Mouse (Mus musculus) cerebellum, adult 9-11 months (tissue): ENCODE data around the gene Emilin2.
"Not testable (repeated sequence)": the region's sequence is repeated elsewhere in the genome, so short reads cannot be mapped to it uniquely, and the experiment has no call there.

Experiments
- DNase-seq: peaks from one replicate; pipeline ENCODE4 v3.0.0; 2022

The Emilin2 gene

DNA sequence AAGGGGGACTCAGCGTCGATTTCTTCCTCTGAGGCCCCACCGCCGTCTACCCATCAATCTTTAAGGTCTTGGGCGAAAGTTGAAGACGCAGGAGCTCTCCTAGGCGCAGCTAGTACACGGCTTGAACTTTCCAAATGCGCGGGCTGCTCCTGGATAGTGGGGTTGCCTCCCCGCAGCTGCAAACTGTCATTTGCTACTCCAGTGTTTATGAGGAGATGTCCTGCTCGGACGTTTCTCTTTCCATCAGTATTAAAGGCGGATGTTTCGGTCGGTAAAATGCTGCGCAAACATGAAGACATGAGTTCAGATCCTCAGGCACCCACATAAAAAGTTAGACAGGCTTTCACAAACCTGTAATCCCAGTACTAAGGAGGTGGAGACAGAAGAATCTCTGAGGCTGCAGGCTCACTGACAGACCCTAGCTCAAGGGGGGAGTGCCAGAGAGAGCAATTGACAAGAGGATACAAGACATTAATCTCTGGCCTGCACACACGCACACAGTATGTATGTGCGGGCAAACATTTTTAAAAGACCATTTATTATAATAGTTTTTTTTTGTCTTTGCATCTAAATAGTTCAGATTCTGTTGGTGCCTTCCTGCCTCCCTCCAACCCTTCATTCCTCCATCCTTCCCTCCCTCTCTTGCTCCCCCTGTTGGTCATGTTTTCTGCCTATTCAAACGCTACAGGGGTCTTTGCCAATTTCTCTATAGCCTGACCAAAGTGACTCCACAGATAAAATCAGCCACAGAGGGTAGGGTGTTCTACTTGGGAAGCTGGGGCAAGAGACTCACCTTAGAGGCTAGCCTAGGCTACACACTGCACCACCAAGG, at the start of gene Emilin2:
Gene Emilin2 (minus strand): TSS at position 639 of the 832 bp plus-strand sequence.
- no peak for DNase-seq

DNA sequence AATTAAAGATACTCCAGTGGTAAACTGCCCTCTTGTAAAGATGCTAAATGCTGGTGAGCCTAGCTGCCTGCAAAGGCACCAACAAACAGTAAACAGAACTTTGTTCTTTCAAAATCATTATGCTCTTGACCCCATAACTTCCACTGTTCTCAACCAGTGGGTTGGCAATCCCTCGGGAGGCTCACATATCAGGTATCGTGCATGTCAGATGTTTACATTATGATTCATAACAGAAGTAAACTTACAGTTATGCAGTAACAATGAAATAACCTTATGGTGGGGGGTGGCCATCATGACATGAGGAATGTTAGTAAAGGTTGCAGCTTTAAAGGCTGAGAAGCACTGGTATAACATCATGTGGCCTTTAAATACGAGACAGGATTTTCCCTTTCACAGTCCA, 43.7 kb upstream of the Emilin2 start:
- no peak for DNase-seq

DNA sequence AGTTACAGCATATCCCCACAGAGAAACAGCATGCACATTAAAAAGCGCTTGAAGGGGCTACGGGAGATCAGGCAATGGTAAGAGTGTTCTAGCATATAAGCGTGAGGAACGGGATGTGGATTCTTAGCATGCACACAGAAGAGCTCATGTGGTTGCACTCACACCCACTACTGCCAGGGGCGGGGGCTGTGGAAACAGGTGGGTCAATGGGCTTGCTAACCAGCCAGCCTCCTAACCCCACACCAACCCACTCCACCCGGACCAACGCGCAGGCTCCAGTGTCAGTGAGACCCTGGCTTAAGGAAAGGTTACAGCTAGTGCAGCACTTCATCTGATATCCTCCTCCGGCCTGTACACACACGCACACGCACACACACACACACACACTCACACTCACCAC, 42.4 kb upstream of the Emilin2 start:
- no peak for DNase-seq

DNA sequence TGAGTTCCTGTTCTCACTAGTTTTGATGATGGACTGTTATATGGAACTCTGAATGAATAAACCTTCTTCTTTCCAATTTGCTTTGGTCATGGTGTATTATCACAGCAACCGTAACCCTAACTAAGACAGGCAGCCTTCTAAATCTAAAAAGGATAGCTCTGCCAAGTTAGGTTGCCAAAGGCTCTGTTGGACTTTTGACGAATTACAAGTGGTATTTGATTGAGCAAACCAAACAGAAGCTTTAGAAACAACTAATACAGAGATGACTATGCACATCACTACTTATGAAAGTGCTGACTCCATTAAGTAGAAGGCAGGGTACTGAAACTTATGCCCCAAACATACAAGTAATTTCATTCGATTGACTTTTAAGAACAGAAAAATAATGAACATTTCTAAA, 36.4 kb upstream of the Emilin2 start:
- DNase-seq: no peak

DNA sequence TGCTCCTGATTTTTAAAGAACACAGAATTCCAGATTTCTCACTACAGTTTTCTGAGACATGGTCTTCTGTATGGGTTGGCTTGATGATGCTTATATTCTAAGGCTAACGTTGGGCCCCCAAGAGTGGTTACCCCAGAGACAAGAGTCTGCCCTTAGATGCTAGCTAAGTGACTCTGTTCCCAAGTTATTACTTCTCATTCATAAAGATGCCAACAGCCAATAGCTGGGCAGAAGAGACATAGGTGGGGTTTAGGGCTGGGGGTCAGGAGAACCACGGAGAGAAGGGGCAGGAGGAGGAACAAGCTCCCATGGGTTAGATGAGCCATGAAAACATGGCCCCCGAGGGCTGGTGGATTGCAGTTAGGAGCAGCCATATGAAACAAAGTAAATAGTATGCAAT, 30.2 kb upstream of the Emilin2 start:
- no peak for DNase-seq

DNA sequence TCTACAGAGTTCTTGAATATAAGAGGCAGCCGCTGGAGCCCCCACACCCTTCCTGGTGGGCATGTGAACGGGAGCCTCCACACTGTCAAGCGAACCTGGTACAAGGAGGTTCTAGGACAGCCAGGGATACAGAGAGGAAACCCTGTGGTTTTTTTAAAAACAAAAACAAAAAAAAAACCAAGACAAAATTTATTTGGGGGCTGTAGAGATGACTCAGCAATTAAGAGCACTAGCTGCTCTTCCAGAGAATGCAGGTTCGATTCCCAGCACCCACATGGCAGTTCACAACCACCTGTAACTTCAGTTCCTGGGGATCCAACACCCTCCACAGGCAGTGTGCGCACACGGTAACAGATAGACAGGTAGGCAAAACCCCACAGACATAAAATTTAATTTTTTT, 26.8 kb upstream of the Emilin2 start:
- DNase-seq: no peak

DNA sequence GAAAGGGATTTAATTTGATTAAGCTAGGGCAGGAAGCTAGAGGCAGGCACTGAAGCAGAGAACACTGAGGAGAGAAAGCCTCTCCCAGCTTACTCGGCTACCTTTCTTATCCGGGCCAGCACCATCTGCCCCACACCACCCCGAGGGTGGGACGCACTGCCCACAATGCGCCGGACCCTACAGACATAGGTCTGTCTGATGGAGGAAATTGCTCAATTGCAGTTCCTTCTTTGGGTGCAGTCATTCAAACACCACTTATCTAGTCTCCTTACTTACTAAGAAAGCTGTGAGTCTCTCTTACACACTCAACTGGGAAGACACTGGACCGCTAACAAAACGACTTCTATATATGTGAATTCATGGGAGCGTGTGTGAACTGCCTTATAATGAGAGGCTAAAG, 25.8 kb upstream of the Emilin2 start:
- DNase-seq: no peak

DNA sequence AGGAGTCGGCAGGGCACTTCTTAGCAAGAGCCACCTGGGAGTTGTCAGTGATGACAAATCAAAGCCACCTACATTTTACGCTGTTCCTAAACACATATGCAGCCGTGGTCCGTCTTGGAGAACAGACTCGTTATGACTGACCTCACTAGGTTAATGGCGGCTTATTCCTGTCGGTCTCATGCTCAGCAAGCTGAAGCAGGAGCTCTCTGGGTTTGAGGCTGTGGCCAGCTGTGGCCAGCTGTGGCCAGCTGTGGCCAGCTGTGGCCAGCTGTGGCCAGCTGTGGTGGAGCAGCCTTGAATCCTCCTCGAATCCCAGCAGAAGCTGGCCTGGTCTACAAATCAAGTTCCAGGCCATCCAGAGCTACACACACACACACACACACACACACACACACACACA, 24.6 kb upstream of the Emilin2 start:
- DNase-seq: no peak

DNA sequence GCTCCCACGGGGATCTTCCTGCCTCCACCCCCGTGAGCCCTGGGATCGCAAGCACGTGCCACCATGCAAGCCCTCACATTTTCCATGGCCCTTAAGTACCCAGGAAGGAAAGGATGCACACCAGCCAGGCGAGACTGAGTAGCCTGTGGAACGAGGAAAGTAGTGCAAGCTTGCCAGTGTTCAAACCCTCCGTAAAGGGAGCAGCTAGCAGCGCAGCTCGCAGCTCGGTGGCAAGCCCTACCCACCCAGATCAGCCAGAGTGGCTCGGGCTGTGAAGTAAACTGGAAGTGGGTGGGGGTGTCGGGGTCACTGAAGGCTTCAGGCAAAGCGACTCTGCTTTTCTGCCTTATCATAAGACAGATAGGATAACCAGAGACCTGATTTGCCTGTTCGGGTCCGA, 20.5 kb upstream of the Emilin2 start:
- no peak for DNase-seq

DNA sequence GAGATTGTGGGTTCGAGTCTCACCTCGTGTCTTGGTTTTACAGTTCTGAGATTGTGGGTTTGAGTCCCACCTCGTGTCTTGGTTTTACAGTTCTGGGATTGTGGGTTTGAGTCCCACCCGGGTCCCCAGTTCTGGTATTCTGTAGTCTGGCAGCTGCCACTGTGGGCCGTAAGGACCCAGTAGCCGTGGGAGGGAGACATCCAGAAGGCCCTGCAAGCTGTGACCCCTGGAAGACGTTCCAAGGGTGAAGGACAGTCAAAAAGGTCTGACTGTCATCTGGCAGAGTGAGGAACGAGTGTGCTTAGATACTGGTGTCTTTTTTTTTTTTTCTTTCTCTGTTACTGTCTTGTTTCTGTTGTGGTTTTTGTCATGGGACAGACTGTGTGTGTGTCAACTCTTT, 9.0 kb upstream of the Emilin2 start:
- not testable (repeated sequence) for DNase-seq

DNA sequence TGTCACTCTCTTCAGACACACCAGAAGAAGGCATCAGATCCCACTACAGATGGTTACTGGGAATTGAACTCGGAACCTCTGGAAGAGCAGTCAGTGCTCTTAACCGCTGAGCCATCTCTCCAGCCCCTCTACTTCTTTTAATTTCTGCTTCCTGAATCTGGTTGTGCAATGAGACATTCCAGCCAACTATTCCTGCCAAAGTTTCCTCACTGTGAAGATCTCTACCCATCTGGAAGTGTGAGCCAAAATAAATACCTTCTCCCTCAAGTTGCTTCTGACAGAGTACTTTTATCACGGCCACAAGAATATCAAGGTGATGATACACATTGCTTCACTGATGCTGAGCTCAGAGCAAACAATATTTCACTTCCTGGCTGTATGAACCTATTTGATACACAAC, 7.6 kb upstream of the Emilin2 start:
- no peak for DNase-seq

DNA sequence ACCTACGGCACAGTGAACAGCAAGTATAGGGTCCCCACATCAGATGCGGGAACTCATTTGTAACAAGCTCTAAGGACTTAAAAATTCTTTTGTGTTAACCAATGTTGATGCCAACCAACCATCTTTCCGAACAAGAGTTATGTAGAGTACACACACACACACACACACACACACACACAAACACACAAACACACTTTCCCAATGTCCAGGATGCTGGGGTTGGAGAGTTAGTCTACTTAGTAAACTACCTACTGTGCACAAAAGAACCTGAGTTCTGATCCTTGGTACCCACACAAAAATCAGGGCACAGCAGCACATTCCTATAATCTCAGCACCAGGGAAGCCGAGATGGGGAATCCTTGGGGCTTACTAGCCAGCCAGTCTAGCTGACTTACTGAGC, 5.8 kb upstream of the Emilin2 start:
- no peak for DNase-seq

DNA sequence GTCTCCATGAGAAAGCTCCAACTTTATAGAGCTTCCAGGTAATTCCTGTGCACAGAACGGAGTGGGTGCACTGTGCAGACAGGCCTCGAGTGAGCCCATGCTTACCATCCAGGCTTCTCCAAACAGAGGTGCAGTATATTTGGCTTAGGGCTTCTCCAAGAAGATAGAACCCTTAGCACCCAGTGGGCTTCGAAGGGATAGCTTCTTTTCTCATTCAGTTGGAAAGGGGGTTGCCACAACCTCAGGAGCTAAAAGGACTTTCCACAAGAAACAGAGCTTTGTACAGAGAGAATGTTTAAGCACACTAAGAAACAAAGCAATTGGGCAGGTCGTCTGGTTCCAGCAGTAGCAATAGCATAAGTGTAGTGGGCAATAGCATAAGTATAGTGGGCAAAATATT, 2.5 kb upstream of the Emilin2 start:
- DNase-seq: no peak

DNA sequence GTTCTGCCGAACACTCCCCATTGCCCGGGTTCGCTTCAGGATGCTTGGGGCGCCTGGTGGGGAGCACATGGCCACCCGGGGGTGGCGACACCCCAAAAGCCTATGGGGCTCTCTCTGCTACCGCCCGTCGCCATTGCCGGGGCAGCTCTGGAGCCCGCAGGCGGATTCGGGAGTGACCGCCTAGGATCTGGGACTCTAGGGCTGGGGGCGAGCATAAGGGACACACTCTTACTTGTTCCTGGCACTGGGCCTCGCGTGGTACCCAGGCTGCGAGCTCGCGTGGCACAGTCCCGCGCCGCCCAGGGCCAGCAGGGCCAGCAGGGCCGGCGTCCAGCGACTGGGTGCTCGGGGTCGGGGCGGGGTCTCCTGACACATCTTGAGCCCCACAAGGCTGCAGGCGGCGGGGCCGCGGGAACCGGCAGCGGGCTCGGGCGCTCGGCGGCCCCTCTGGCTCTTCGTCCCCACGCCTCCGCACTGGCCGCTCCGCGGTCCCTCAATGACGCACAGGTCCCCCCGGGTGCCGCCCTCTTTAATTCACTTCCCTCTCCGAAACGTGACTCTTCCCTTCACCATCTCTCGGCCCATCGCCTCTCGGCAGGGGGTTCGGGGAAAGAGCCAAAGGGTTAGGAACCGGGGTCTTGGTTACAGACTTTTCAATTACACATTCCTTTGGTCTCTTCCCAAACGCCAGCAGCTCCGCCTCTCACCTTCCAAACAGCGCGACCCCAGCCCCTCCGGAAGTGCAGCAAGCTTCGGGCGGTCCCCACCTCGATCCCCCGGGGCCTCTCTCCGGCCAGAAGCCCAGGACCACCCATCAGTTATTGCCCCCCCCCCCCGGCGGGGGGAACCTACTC, 1.1 kb downstream of the Emilin2 start:
- DNase-seq: no peak

DNA sequence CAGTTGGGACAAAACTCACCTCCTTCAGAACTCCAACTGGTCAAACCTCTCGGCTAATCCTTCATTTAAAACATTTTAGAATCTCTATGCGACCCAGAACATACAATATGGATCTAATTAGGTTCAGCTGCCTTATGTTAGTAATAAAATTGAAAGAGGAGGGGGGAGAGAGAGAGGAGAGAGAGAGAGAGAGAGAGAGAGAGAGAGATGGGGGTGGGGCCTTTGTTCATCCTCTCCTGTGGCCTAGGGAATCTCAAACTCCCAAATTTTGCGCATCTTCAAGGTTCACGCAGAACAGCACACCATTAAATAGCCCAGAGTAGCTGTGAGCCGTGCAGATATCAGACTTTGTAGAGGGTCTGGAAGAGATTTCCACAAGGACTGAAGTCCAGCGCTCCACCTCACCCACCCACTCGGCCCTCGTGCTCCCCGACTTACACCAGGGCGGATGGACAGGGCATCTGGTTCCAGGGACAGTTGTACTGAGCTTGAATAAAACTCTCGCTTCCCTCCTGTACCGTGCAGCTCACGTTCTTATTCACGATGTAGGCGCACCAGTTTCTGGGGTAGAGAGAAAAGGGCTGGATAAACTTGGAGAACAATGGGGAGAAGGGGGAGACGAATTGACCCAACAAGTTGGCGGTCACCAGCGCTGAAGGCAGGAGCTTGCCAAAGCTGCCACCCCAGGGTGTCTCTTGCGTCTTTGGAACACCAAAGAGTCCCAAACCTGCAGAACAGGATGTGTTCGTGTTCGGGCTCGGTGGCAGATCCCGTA, 1.9 kb downstream of the Emilin2 start:
- DNase-seq: no peak

DNA sequence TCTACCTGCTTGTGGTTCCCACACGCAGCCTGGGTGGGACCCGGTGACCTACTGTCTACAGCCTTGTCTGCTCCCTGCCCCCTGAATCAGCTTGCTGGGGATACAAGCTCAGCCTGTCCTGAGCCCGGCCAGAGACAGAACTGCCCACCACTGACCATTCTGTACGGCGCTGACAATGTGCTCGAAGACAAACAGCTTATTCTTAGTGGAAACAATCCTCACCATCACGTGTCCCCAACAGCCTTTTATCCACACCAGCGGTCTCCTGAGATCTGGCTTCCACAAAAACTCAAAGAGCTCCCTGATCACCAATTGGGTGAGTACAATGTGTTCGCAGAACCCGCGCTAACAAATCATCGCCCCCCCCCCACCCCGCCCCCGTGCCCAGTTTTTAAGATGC, 2.6 kb downstream of the Emilin2 start:
- DNase-seq: no peak

DNA sequence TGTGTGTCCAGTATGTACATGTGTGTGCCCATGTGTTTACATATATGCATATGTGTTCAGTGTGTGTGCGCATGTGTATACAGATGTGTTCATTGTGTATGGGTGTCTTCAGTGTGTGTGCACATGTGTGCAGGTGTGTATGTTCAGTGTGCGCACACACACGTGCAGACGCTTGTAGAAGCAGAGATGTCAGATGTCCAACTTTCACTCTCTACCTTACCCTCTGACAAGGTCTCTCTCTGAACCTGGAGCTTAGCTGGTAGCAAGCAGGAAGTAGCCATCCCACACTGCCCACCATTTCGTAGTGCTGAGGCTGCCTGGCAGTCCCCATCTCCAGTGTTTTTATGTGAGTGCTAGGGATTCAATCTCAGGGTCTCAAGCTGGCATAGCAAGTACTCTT, 3.5 kb downstream of the Emilin2 start:
- DNase-seq: no peak

DNA sequence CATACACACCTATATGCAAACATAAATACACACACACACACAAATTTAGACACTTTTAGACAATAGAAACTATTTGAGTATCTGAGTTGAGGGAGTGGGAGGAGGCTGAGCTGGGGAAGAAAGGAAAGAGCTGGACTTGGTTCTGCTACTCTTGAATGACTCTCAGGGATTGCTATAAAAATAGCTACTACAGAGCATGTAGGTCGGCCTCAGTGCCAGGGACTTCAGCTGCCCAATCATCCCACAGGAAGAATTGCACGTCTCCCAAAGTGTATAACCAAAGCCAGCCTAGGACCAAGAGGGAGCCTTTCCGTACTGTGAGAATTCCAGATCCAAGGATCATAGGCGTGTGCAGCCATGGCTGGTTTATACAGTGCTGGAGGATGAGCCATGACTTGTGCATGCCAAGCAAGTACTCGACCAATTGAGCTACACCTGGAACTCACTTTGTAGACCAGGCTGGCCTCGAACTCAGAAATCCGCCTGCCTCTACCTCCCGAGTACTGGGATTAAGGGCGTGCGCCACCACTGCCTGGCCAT, 4.5 kb downstream of the Emilin2 start:
- no peak for DNase-seq

DNA sequence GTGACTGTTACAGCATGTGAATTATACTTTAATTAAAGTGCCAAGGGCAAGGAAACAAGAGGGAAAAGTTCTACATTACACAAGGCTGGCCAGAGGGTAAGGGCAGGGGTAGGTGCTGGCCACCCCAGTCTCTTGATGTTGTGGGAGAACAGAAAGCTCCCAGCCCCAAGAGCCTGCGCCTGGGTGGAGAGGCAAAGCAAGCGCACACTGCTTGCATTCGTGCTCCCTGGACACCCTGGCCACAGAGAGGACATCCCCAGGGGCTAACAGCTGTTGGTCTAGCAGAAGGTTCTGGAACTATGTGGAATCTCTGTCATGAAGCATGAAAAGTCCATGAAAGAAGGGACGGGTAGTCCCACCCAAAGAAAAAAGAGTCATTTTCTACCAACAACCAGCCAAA, 5.1 kb downstream of the Emilin2 start:
- no peak for DNase-seq

DNA sequence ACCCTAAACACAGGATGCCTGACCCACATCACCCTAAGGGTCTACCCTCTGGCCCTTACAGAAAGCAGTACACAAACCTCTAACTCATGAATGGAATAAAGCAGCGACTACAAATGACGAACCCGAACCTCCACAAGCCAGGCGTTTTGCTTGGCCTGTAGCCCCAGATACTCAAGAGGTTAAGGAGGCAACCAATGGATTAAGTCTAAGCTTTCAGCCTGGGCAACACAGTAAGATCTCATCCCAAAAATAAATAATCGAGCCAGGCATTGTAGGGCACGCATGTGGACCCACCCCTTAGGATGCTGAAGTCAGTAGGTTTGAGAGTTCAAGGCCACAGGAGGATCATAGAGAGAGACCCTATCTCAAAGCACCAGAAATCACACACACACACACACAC, 5.7 kb downstream of the Emilin2 start:
- no peak for DNase-seq

DNA sequence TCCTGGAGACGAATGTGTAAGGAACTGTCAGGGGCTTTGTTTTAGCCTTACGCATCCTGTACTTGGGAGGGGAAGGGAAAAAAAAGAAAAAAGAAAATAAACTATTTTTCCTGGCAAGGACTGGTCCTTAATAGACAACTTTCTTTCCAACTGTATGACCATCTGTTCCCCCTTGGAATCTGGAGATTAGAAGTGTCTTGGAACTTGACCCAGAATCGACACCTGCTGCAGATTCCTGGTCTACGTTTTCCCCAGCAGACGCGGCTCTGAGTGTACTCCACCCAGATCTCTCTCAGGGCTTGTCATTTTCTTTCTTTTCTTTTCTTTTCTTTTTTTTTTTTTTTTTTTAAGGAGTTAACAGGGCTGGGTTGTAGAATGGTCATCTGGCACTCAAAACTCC, 8.3 kb downstream of the Emilin2 start:
- DNase-seq: no peak

DNA sequence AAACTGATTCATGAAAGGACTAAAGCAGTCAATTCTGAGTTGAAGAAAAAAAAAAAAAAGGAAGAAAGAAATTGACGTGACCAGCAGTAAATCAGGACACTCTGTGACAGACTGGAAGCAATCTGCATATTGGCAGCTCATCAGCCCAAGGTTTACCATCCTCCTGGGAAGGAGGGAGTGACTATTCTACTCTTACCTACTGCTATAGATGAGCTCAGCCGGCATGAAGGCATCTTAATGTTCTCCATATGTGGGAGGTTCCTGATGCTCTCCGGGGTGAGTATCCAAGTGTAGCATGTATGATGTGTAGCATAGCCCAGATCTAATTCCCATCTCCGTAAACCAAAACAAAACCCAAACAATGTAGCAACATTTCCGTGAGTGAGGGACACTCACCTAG, 10.4 kb downstream of the Emilin2 start:
- DNase-seq: no peak

DNA sequence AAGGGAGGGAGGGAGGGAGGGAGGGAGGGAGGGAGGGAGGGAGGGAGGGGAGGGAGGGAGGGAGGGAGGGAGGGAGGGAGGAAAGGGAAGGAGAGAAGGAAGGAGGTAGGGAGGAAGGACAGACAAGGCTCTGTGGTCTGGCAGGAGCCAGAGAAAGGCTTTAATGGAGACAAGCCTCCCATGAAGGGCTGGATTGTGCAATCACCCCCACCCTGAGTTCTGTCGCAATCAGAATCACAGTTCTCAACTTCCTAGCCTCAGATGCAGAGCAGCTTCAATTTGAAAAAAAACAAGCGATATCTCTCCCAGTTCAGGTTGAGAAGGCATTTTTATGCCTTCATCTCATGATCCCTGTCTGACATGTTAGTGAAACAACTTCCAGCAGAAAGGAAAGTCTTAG, 11.4 kb downstream of the Emilin2 start:
- DNase-seq: no peak
